Mouse (Mus musculus): Measurements from ENCODE around the gene Tmem273.

- TF ChIP-seq CTCF (IDR thresholded peaks at IDR 0.05; ENCODE audit: low read depth), result no peak
- no peak for TF ChIP-seq EP300 (IDR thresholded peaks at IDR 0.05; ENCODE audit: low read depth)
Measured at GRCm38 (mm10) chr14:32772085-32772484, 13.7 kb upstream of the Tmem273 start.
